Mouse (Mus musculus) CH12.LX (cell line): ENCODE data around the gene Nell1. TPM values are rescaled to one million over a fixed set of nuclear protein-coding genes. Genes with fewer than 3 reads are reported as not detected.

Source experiments
- DNase-seq: peaks from one replicate; pipeline ENCODE4 v3.0.0-alpha.2; 2013; ENCODE audit errors: extremely low read depth
- H3K27ac ChIP-seq: 2 replicates; pipeline ENCODE4 v1.5.1; 2012; ENCODE audit warnings: low read depth, mild to moderate bottlenecking, control low read depth, moderate library complexity; ENCODE audit not compliant: insufficient read depth
- H3K27me3 ChIP-seq: replicated peaks from 2 replicates; pipeline ENCODE3; 2012; ENCODE audit warnings: inconsistent platforms
- H3K36me3 ChIP-seq, 2 experiments: replicated peaks in 1 of 2; 2 replicates each; pipeline versions ENCODE3 to v1.6.1; 2012; ENCODE audit warnings: inconsistent platforms in 1 of 2, low read length in 1 of 2, mild to moderate bottlenecking in 1 of 2, mixed read lengths in 1 of 2, moderate library complexity in 1 of 2; ENCODE audit not compliant: control insufficient read depth in 1 of 2, insufficient read depth in 1 of 2
- H3K4me1 ChIP-seq, 2 experiments: 2 replicates each; pipeline ENCODE4 v1.6.1; 2012; ENCODE audit warnings: inconsistent platforms in 1 of 2, moderate library complexity in 1 of 2; ENCODE audit not compliant: insufficient read depth in 2 of 2, control insufficient read depth in 1 of 2
- H3K4me2 ChIP-seq: 2 replicates; pipeline ENCODE4 v1.6.1; 2012; ENCODE audit warnings: low read depth, mild to moderate bottlenecking, control low read depth; ENCODE audit not compliant: poor library complexity, insufficient read depth, severe bottlenecking
- H3K4me3 ChIP-seq, 3 experiments: fragments of 150-350 bp in 1 of 3; sonication (generic) in 1 of 3; replicated peaks in 1 of 3; 2 replicates each; pipeline versions ENCODE3 to v1.5.1; 2011 to 2012; ENCODE audit warnings: low read depth in 2 of 3, low read length in 2 of 3, mild to moderate bottlenecking in 2 of 3, moderate library complexity in 2 of 3, control low read depth in 1 of 3, improper control_type of control experiment in 1 of 3, inconsistent platforms in 1 of 3, mixed read lengths in 1 of 3; ENCODE audit not compliant: poor library complexity in 1 of 3
- H3K79me2 ChIP-seq: replicated peaks from 2 replicates; pipeline ENCODE4 v1.6.1; 2012; ENCODE audit warnings: mild to moderate bottlenecking, moderate library complexity; ENCODE audit not compliant: control insufficient read depth, poor library complexity, insufficient read depth, severe bottlenecking; ENCODE audit errors: extremely low read depth
- H3K9ac ChIP-seq: 2 replicates; pipeline ENCODE4 v1.6.1; 2012; ENCODE audit warnings: low read depth, mild to moderate bottlenecking, control low read depth, moderate library complexity; ENCODE audit not compliant: insufficient read depth
- H3K9me3 ChIP-seq: replicated peaks from 2 replicates; pipeline ENCODE3; 2012; ENCODE audit warnings: low read length, inconsistent platforms, mixed read lengths
- CHD2 ChIP-seq: IDR thresholded peaks from 2 replicates; pipeline ENCODE4 v1.6.1; 2011; ENCODE audit warnings: low read length, improper control_type of control experiment
- CTCF ChIP-seq, 2 experiments: IDR thresholded peaks in 1 of 2; conservative IDR thresholded peaks in 1 of 2; 2 replicates each; pipeline ENCODE4 v1.5.1; 2011 to 2012; ENCODE audit warnings: low read depth in 2 of 2, low read length in 2 of 2, improper control_type of control experiment in 1 of 2, inconsistent platforms in 1 of 2, mild to moderate bottlenecking in 1 of 2, moderate library complexity in 1 of 2
- E2F4 ChIP-seq: IDR thresholded peaks from 2 replicates; pipeline ENCODE4 v1.6.1; 2011; ENCODE audit warnings: low read depth, low read length, improper control_type of control experiment; ENCODE audit not compliant: insufficient replicate concordance
- HCFC1 ChIP-seq: IDR thresholded peaks from 2 replicates; pipeline ENCODE4 v1.6.1; 2012; ENCODE audit warnings: low read depth, mild to moderate bottlenecking, inconsistent platforms, low read length, improper control_type of control experiment
- IRF4 ChIP-seq: IDR thresholded peaks from 2 replicates; pipeline ENCODE4 v1.6.1; 2014; ENCODE audit warnings: low read depth, mild to moderate bottlenecking, inconsistent platforms, low read length, improper control_type of control experiment
- JUN ChIP-seq: IDR thresholded peaks from 2 replicates; pipeline ENCODE4 v1.6.1; 2011; ENCODE audit warnings: low read depth, mild to moderate bottlenecking, low read length, improper control_type of control experiment, moderate library complexity; ENCODE audit not compliant: insufficient read depth
- JUND ChIP-seq: conservative IDR thresholded peaks from 2 replicates; pipeline ENCODE4 v1.6.1; 2011; ENCODE audit warnings: low read depth, low read length, improper control_type of control experiment
- KAT2A ChIP-seq: IDR thresholded peaks from 2 replicates; pipeline ENCODE4 v1.6.1; 2012; ENCODE audit warnings: low read length, improper control_type of control experiment, inconsistent platforms; ENCODE audit not compliant: insufficient replicate concordance
- MAFK ChIP-seq: IDR thresholded peaks from 2 replicates; pipeline ENCODE4 v1.6.1; 2011; ENCODE audit warnings: low read length, improper control_type of control experiment; ENCODE audit not compliant: insufficient replicate concordance
- MAX ChIP-seq: IDR thresholded peaks from 2 replicates; pipeline ENCODE4 v1.6.1; 2011; ENCODE audit warnings: low read length, improper control_type of control experiment
- MEF2A ChIP-seq: IDR thresholded peaks from 2 replicates; pipeline ENCODE4 v1.6.1; 2014; ENCODE audit warnings: low read depth, mild to moderate bottlenecking, inconsistent platforms, low read length, improper control_type of control experiment, borderline replicate concordance
- MXI1 ChIP-seq: IDR thresholded peaks from 2 replicates; pipeline ENCODE4 v1.6.1; 2011; ENCODE audit warnings: mild to moderate bottlenecking, low read depth, low read length, improper control_type of control experiment
- MYC ChIP-seq: IDR thresholded peaks from 2 replicates; pipeline ENCODE4 v1.6.1; 2011; ENCODE audit warnings: low read depth, mild to moderate bottlenecking, improper control_type of control experiment, low read length
- NRF1 ChIP-seq: IDR thresholded peaks from 2 replicates; pipeline ENCODE4 v1.6.1; 2014; ENCODE audit warnings: low read depth, mild to moderate bottlenecking, inconsistent platforms, low read length, improper control_type of control experiment, moderate library complexity
- PAX5 ChIP-seq: IDR thresholded peaks from 2 replicates; pipeline ENCODE4 v1.6.1; 2012; ENCODE audit warnings: low read length, inconsistent platforms, mixed read lengths
- POLR2AphosphoS2 ChIP-seq: IDR thresholded peaks from 2 replicates; pipeline ENCODE4 v1.6.1; 2011; ENCODE audit warnings: low read depth, low read length, improper control_type of control experiment
- RAD21 ChIP-seq: IDR thresholded peaks from 2 replicates; pipeline ENCODE4 v1.6.1; 2011; ENCODE audit warnings: low read depth, mild to moderate bottlenecking, low read length, improper control_type of control experiment, moderate library complexity
- RCOR1 ChIP-seq: conservative IDR thresholded peaks from 2 replicates; pipeline ENCODE4 v1.6.1; 2012; ENCODE audit warnings: low read depth, mild to moderate bottlenecking, inconsistent platforms, low read length, improper control_type of control experiment
- SIN3A ChIP-seq: IDR thresholded peaks from 2 replicates; pipeline ENCODE4 v1.6.1; 2012; ENCODE audit warnings: low read length, improper control_type of control experiment, inconsistent platforms
- SMC3 ChIP-seq: IDR thresholded peaks from 2 replicates; pipeline ENCODE4 v1.6.1; 2011; ENCODE audit warnings: low read depth, low read length, improper control_type of control experiment
- TBP ChIP-seq: conservative IDR thresholded peaks from 2 replicates; pipeline ENCODE4 v1.6.1; 2011; ENCODE audit warnings: low read depth, low read length, improper control_type of control experiment
- USF2 ChIP-seq: conservative IDR thresholded peaks from 2 replicates; pipeline ENCODE4 v1.6.1; 2011; ENCODE audit warnings: low read depth, low read length, improper control_type of control experiment
- ZKSCAN1 ChIP-seq: IDR thresholded peaks from 2 replicates; pipeline ENCODE4 v1.6.1; 2012; ENCODE audit warnings: low read depth, inconsistent platforms, low read length, improper control_type of control experiment, borderline replicate concordance
- dilution Hi-C: fragments of 300-500 bp; cut with MboI; formaldehyde crosslinking; loops from 2 replicates; pipeline ENCODE4 v1.14.3; 2020; ENCODE audit warnings: low sequenced_read_pairs; ENCODE audit not compliant: extremely low pct_unique_long_range_greater_than_20kb, extremely low pct_ligation_motif_present
- in situ Hi-C: fragments of 300-500 bp; cut with MboI; formaldehyde crosslinking; loops from 3 replicates; pipeline ENCODE4 v1.14.3; 2019; ENCODE audit warnings: low sequenced_read_pairs, low pct_ligation_motif_present, low pct_unique_long_range_greater_than_20kb, mixed read lengths
- polyA plus RNA-seq: library from polyadenylated mRNA; unstranded; fragments of >175 nt; gene quantifications from 2 replicates; pipeline ENCODE4 v1.2.1, GENCODE M21; 2012; ENCODE audit warnings: low read depth; ENCODE audit not compliant: insufficient read length
- total RNA-seq, 2 experiments: library from RNA; depleted of rRNA; stranded (reverse); fragments of 300-350 nt in 1 of 2; fragments of >200 nt in 1 of 2; gene quantifications; 2 replicates each; pipeline ENCODE4 v1.2.3; 2012 to 2014

Nell1 gene
- total and polyA plus RNA-seq, 3 experiments, result not detected

DNA sequence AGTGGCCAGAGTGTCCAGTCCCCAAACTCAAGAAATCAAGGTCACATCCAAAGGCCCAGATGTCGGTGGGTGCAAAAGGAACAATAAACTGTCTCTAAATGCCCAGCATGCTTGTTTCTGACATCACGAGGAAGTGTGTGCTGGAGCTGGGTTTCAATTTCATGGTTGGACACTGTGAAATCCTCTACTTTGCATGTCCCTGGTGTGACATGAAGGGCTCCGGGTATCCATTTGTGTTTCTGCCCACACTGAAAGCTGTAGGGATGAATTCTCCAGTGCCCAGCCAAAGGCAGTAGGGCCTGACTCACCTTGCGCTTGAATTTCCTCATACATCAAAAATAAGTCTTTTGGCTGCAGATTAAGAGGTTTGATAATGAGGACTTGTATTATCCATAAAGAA lies 266.5 kb downstream of the Nell1 start:
- TF ChIP-seq E2F4 (no peak), KAT2A (no peak), JUN (no peak)
- no peaks in the 10 kb centered on the region for H3K4me1 ChIP-seq
- no peaks in the 10 kb centered on the region for H3K27me3 ChIP-seq
- H3K36me3 ChIP-seq, result no peaks in the 10 kb centered on the region
- peaks cover 32% of the 10 kb centered on the region for H3K9me3 ChIP-seq
- no peak overlapping the region for H3K27ac ChIP-seq
- dilution Hi-C loops, result no loop called here
- in situ Hi-C loops, result no loop called here
- DNase-seq, result no peak
- no peaks in the 10 kb centered on the region for H3K79me2 ChIP-seq
- H3K9ac ChIP-seq, result no peak overlapping the region
- no peak overlapping the region for H3K4me2 ChIP-seq
- no peak overlapping the region for H3K4me3 ChIP-seq

- no peak overlapping the region for H3K27ac ChIP-seq
- H3K36me3 ChIP-seq, result no peaks in the 10 kb centered on the region
- in situ Hi-C loops, result no loop called here
Observed at GRCm38 (mm10) chr7:50241634-50242273, 267.1 kb downstream of the Nell1 start.

GRCm38 (mm10) chr7:50253166-50253565 lies 278.5 kb downstream of the Nell1 start:
- dilution Hi-C loops, result no loop called here
- Histone ChIP-seq H3K9me3 (peaks cover 57% of the 10 kb centered on the region), H3K4me1 (no peaks in the 10 kb centered on the region), H3K79me2 (no peaks in the 10 kb centered on the region), H3K9ac (no peak overlapping the region), H3K27me3 (no peaks in the 10 kb centered on the region), H3K27ac (no peak overlapping the region), H3K4me3 (no peak overlapping the region), H3K36me3 (no peaks in the 10 kb centered on the region), H3K4me2 (no peak overlapping the region)
- TF ChIP-seq PAX5 (no peak), SMC3 (no peak), ZKSCAN1 (no peak), E2F4 (no peak), MXI1 (no peak), KAT2A (no peak), RCOR1 (no peak), TBP (no peak), IRF4 (no peak), SIN3A (no peak), MAFK (no peak), JUND (no peak), RAD21 (no peak), MEF2A (no peak), POLR2AphosphoS2 (no peak), CTCF (conservative IDR thresholded peaks at IDR 0.05 in 1 of 2, IDR thresholded peaks at IDR 0.05 in 1 of 2; ENCODE audit: low read depth in 2 of 2, low read length in 2 of 2) (no peak), JUN (no peak), MYC (no peak), CHD2 (no peak), USF2 (no peak)
- in situ Hi-C loops, result no loop called here
- no peak for DNase-seq

More at GRCm38 (mm10) chr7:50241634-50242273, 267.1 kb downstream of the Nell1 start:
- Histone ChIP-seq H3K79me2 (no peaks in the 10 kb centered on the region), H3K4me2 (no peak overlapping the region), H3K4me1 (no peaks in the 10 kb centered on the region), H3K4me3 (no peak overlapping the region), H3K9me3 (peaks cover 38% of the 10 kb centered on the region), H3K9ac (no peak overlapping the region), H3K27me3 (no peaks in the 10 kb centered on the region)
- DNase-seq, result no peak
- dilution Hi-C loops, result no loop called here
- TF ChIP-seq MAX, result no peak
- TF ChIP-seq HCFC1, result no peak
- TF ChIP-seq NRF1, result no peak
- no peak for TF ChIP-seq JUN
- TF ChIP-seq CTCF (conservative IDR thresholded peaks at IDR 0.05 in 1 of 2, IDR thresholded peaks at IDR 0.05 in 1 of 2; ENCODE audit: low read depth in 2 of 2, low read length in 2 of 2), result no peak
